Mouse (Mus musculus) gastrocnemius, adult 8-10 months (tissue): ENCODE measurements around the gene Rmi2. TPM values are rescaled to one million over a fixed set of nuclear protein-coding genes. Genes with fewer than 3 reads are reported as not detected.

Experiments
- DNase-seq, 2 experiments: peaks; one replicate each; pipeline ENCODE4 v3.0.0; 2022; ENCODE audit warnings: low spot score in 2 of 2
- total RNA-seq, 4 experiments: library from RNA; stranded (reverse); gene quantifications; 2 replicates each; pipeline ENCODE4 v1.2.4; 2022

Rmi2 gene
- total RNA-seq, 4 experiments from 2014 or later, result 0.48 to 1.8 (median 1.0) TPM

DNA sequence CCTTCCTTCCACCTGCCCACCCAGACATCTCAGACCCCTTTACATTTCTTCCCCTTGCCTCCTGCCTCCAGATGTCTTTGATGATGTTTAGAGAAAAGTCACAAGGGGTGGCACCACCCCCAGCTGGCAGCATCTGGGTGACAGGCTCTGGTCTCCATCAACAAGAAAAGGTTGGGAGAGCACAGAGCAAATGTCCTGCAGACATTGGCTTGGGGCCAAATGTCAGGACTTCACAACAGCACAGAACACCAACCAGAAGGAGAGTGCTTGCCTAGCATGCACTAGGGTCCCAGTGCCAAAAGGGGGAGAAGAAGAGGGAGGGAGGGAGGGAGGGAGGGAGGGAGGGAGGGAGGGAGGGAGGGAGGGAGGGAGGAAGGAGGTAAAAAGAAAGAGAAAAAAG, 85.0 kb downstream of the Rmi2 start:
- no peak for DNase-seq

DNA sequence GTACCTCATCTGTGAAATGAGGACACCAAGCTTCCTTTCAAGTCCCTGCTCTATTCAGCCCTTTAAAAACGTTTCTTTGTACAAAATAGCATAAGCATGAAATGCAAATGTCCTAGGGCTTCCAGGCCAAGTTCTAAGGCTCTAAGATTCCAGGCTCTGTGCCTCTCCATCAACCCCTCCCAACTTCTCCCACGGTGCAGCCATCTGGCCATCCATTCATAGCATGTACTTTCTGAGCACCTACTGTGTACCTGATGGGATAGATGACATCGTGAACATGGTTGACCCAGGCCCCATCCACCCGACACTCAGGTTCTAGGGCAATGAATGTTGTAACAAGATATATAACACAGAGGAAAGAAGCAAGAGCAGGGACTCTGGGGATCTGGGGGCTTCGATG, 88.7 kb downstream of the Rmi2 start:
- DNase-seq, result no peak

DNA sequence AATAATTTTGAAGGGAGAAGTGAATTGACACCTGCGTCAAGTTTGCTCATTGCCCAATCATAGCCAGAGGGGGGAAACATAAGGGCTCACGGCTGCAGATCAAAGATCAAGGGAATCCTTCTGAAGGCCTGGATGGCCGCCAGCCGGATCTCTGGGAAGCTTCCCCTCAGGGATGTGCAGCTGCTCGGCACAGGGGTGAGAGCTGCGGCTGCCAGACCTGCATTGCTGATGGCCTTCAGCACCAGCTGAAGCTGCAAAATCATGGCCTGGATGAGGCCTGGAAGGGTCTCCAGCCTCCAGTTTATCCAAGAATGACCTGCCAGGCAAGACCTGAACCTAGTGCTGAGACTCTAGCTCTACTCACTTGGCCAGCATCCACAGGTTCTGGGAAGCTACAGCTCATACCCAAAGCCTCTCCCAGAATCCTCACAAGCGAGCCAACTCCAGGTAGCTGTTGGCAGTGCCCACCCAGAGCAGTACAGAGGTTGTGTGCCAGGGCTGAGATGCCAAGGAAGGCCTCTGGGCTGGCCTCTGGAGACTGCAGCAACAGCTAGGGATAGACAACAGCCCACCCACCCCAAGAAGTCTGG, 90.8 kb downstream of the Rmi2 start:
- no peak for DNase-seq

DNA sequence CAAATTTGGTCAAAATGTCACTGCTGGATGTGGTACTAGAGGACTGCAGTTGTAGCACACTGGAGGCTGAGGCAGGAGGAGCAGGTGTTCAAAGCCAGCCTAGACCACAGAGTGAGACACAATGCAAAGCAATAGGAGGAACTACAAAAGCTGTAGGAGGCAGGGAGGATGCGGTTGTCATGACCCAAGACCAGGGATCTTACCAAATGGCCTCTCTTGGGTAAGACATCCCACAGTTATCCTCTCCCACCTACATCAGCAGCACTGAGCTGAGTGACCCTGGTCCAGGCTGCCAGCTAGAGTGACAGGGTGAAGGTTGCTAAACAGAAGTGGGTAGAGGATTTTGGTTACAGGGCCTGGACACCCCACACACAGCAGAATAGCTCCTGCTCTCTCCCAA, 92.2 kb downstream of the Rmi2 start:
- no peak for DNase-seq

DNA sequence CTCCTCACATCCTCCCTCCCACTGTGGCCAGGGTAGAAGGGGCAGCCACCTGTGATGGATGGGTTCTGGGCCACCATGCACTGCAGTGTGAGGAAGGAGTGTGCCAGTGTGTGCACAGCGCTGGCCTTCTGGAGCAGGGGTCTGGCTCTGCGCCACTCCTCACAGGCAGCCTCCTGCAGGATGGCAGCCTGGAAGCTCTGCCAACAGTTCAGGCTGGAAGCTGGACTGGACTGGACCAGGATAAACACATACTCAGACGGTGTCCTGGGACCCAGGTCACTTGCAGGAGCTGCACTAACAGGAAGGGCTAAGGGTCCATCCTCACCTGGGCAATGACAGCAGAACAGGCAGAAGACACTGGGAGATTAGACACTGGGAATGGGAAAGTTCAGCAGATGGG, 98.5 kb downstream of the Rmi2 start:
- DNase-seq, result no peak

DNA sequence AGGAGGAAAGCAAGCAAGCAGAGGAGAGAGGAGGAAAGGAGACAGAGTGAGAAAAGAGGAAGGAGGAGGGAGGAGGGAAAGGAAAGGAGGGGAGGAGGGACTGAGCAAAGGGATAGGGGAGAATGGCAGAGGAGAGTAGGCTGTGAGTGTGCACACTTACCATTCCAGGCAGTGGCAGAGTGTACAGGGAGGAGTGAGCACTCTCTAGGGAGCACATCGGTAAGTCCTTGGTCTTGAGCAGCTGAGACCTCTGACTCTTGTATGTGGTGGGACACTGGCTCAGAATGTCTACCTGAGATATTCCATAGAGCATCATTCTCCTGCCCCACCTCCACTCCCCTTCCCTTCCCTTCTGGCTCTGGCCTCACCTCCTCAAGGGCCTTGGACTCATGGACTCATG, 99.2 kb downstream of the Rmi2 start:
- no peak for DNase-seq

DNA sequence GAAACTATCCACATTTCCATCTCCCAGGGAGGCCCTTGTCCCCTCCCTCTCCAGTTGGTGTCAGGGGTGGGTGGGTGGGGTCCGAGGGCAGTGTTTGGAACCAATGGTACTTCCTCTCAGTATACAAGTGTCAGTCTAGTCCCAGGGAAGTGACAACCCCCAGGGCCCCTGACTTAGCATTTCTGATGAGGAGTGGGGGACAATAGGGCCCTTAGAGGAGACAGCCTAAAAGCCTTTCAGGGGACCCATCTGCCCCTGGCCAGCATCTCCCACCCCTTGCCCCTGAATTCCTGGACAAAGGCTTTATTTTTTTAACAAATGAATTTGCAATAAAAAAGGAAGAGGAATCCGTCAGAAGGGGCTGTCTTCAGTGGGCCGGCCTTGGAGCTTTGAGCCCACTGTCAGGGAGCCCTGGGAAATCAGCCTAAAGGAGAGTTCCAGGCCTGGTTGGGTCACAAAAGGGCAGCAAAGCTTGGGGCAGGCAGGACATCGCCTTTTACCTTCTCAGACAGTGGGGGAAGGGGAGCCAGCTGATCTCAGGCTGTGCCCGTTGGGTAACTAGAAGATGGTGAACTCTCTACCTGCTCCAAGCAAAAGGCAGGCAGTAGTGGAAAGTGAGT, 102.0 kb downstream of the Rmi2 start:
- DNase-seq, result no peak

DNA sequence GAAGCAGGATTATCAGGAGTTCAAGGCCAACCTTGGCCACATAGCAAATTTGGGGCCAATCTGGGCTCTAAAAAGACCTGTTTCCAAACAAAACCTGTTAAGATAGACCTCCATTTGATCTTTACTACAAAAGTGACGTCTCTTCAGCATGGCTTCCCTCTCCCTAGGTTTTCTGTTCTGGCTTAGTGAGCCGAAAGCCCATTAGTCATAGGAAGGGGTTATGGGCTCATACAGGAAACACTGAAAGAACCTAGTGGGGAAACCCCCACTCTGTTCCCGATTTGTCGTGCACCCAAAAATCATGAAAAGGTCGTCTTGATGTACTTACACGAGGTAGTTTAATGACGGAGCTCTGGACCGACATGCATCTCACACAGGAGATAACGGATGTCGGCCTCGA, 102.6 kb downstream of the Rmi2 start:
- no peak for DNase-seq

DNA sequence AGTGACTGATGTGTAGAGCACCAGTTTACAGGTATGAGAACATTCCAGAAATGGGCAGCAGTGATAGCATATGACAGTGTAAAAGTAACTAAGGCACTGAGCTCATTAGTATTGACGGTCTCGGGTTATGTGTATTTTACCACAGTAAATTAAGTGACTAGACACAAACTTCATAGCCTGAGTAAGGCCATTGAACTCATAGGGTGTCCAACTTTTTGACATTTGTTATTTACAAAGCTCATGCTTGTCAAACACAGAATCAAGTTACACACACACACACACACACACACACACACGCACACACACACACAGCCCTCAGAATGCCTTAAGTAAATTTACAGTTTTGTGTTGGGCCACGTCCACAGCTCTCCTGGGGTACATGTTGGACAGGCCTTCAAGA, 105.1 kb downstream of the Rmi2 start:
- DNase-seq, result no peak

DNA sequence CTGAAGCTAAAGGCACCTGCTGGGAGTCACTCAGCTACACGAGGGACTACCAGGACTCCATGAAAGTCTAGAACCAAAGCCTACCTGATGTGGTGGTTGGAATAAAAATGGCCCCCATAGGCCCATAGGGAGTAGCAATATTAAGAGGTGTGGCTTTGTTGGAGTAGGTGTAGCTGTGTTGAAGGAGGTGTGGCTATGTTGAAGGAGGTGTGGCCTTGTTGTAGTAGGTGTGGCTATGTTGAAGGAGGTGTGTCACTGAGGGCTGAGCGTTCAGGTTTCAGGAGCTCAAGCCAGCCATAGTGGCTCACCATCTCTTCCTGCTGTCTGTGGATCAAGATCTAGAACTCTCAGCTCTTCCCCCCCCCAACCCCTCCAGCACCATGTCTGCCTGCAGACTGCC, 105.8 kb downstream of the Rmi2 start:
- no peak for DNase-seq

Other genes starting within 250 kb of the Rmi2 start
- under 1 TPM in 3 of 4 experiments, not detected in 1; 0.31 to 0.49 (median 0.35) TPM for gene Socs1, start 49.5 kb upstream of the Rmi2 start, total RNA-seq
- not detected for gene Tnp2, start 46.4 kb upstream of the Rmi2 start, total RNA-seq
- gene Prm3, start 44.1 kb upstream of the Rmi2 start, total RNA-seq, result not detected
- not detected for gene Prm2, start 38.9 kb upstream of the Rmi2 start, total RNA-seq
- gene Prm1, start 29.2 kb upstream of the Rmi2 start, total RNA-seq, result not detected
- gene Gm11172, start 22.1 kb upstream of the Rmi2 start, total RNA-seq, result not detected
- 1 to 10 TPM; 2.3 to 3.7 (median 3.1) TPM for gene Snn, start 225.9 kb downstream of the Rmi2 start, total RNA-seq
- gene Litaf, start 231.1 kb downstream of the Rmi2 start, total RNA-seq, result 1 to 10 TPM; 2.5 to 3.9 (median 3.3) TPM